Mouse (Mus musculus): ENCODE measurements at regions not wholly inside any gene's neighbourhood (a gene's known extent, or its start where the extent isn't known, plus 50 kb on each side); places are given as distances from the start of the nearest gene placed in this dataset.
A peak's percentile ranks its signal among the peaks of the same experiment; 100 is the strongest.

- H3K9me3 ChIP-seq (ENCODE audit: control insufficient read depth, low read length), result no peaks in the 10 kb centered on the region
- H3K4me2 ChIP-seq (ENCODE audit: low read length), result no peak overlapping the region
- no peak overlapping the region for H3K27ac ChIP-seq (replicated peaks; ENCODE audit: low read depth, low read length)
- WGBS, result 53% methylated on average over 1 of the region's 1 CpGs
- no peaks in the 10 kb centered on the region for H3K4me1 ChIP-seq (ENCODE audit: control insufficient read depth, insufficient read depth, low read length)
- no peak overlapping the region for H3K4me3 ChIP-seq (replicated peaks; ENCODE audit: low read depth, low read length)
- no peak for ATAC-seq (ENCODE audit: low FRiP score, low TSS enrichment)
- no peaks in the 10 kb centered on the region for H3K36me3 ChIP-seq (ENCODE audit: control insufficient read depth, insufficient read depth, low read length)
- no peaks in the 10 kb centered on the region for H3K27me3 ChIP-seq (ENCODE audit: control insufficient read depth, insufficient read depth, low read length)
- H3K9ac ChIP-seq (replicated peaks; ENCODE audit: low read length), result no peak overlapping the region
- no peak for DNase-seq
These were observed 395.3 kb downstream of the Ccdc50 start for GRCm38 (mm10) chr16:27783978-27784377.

DNA sequence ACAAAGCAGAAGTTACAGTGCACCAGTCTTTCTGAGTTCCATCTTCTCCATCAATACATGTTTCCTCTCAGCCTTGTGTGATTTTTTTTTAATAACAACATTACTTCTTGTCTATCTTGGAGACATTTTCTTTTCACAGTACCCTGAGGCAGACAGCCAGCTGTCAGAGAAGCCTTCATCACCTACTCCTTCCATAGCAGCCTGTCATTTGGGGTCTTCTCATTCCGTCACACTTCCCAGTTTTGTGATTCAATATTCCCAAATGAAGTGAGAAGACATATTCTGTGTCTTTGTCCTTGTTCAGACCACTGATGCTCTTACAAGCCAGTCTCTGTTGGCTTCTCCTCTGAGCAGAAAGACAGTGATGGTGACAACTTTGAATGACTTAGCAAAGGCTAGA, 404.7 kb downstream of the Ccdc50 start:
- H3K27ac ChIP-seq (replicated peaks; ENCODE audit: low read depth, low read length), result no peak overlapping the region
- WGBS, result 85% methylated on average over 1 of the region's 1 CpGs

DNA sequence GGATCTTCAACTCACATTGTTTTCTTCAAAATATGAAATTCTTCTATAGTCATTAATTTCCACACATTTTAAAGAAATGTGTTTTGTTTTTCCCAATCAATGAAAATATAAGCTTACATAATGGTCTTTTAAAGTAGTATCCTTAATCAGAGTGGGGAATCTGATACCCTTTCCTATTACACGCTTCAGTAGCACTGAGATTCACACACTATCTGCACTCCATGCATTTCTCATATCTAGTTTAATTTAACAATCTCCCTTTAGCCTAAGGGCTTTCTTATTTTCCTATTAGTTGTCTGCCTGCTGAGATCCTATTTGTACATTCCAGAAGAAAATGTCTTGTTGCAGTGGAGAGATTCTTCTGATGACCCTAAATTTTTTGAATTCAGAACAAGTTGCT, 406.2 kb downstream of the Ccdc50 start:
- no peak overlapping the region for H3K9ac ChIP-seq (replicated peaks; ENCODE audit: low read length)
- no peak overlapping the region for H3K27ac ChIP-seq (replicated peaks; ENCODE audit: low read depth, low read length)
- 78% methylated on average over 1 of the region's 1 CpGs for WGBS
- no peaks in the 10 kb centered on the region for H3K4me1 ChIP-seq (ENCODE audit: control insufficient read depth, insufficient read depth, low read length)
- DNase-seq (peak; percentile 8), ATAC-seq (ENCODE audit: low FRiP score, low TSS enrichment) (no peak)
- H3K27me3 ChIP-seq (ENCODE audit: control insufficient read depth, insufficient read depth, low read length), result no peaks in the 10 kb centered on the region
- H3K9me3 ChIP-seq (ENCODE audit: control insufficient read depth, low read length), result no peaks in the 10 kb centered on the region
- no peak overlapping the region for H3K4me3 ChIP-seq (replicated peaks; ENCODE audit: low read depth, low read length)
- no peaks in the 10 kb centered on the region for H3K36me3 ChIP-seq (ENCODE audit: control insufficient read depth, insufficient read depth, low read length)
- H3K4me2 ChIP-seq (ENCODE audit: low read length), result no peak overlapping the region

More for the DNA sequence above, 404.7 kb downstream of the Ccdc50 start:
- H3K4me2 ChIP-seq (ENCODE audit: low read length), result no peak overlapping the region
- no peaks in the 10 kb centered on the region for H3K27me3 ChIP-seq (ENCODE audit: control insufficient read depth, insufficient read depth, low read length)
- H3K9me3 ChIP-seq (ENCODE audit: control insufficient read depth, low read length), result no peaks in the 10 kb centered on the region
- no peak overlapping the region for H3K9ac ChIP-seq (replicated peaks; ENCODE audit: low read length)
- no peak for DNase-seq
- no peak overlapping the region for H3K4me3 ChIP-seq (replicated peaks; ENCODE audit: low read depth, low read length)
- no peaks in the 10 kb centered on the region for H3K4me1 ChIP-seq (ENCODE audit: control insufficient read depth, insufficient read depth, low read length)
- H3K36me3 ChIP-seq (ENCODE audit: control insufficient read depth, insufficient read depth, low read length), result no peaks in the 10 kb centered on the region
- no peak for ATAC-seq (ENCODE audit: low FRiP score, low TSS enrichment)

DNA sequence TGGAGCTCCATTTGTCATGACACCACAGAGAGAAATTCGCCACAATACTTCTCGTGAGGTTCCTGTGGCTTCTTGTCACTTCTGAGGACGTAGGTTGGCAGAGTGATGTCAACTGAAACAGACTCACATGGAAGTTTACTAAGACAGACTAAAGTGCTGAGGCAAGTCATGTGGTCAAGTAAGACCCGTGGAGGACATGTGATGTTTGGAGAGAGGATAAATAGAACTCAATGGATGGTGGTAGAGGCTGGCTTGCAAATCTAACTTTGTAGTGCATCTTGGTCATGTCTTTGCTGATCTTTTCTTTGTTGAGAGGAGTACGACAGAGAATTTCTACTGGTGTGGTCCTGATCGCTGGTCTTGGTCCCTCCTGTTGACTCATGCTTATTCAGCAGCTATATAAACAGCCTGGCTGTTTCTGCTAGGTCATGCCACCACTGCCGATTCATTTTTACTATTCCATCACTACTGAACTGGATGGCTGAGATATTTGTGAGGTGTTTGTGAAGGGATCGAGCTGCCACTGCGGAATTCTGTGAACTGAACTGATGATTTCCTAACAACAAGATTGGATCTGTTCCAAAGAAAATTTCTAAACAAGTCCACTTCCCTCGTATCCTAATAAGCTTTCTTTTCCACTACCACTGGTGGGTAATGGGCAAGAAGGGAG, 407.6 kb downstream of the Ccdc50 start:
- no peak for ATAC-seq (ENCODE audit: low FRiP score, low TSS enrichment)

GRCm38 (mm10) chr16:27814476-27814875, 425.8 kb downstream of the Ccdc50 start:
- no peak for ATAC-seq (ENCODE audit: low FRiP score, low TSS enrichment)
- DNase-seq, result peak; percentile 53

More for the DNA sequence above, 407.6 kb downstream of the Ccdc50 start:
- DNase-seq, result no peak
- 92% methylated on average over 10 of the region's 10 CpGs for WGBS
- H3K9ac ChIP-seq (replicated peaks; ENCODE audit: low read length), result no peak overlapping the region
- no peaks in the 10 kb centered on the region for H3K9me3 ChIP-seq (ENCODE audit: control insufficient read depth, low read length)
- H3K36me3 ChIP-seq (ENCODE audit: control insufficient read depth, insufficient read depth, low read length), result no peaks in the 10 kb centered on the region
- no peaks in the 10 kb centered on the region for H3K4me1 ChIP-seq (ENCODE audit: control insufficient read depth, insufficient read depth, low read length)
- H3K27me3 ChIP-seq (ENCODE audit: control insufficient read depth, insufficient read depth, low read length), result no peaks in the 10 kb centered on the region
- no peak overlapping the region for H3K4me3 ChIP-seq (replicated peaks; ENCODE audit: low read depth, low read length)
- no peak overlapping the region for H3K27ac ChIP-seq (replicated peaks; ENCODE audit: low read depth, low read length)
- H3K4me2 ChIP-seq (ENCODE audit: low read length), result no peak overlapping the region

More at GRCm38 (mm10) chr16:27814476-27814875, 425.8 kb downstream of the Ccdc50 start:
- no peaks in the 10 kb centered on the region for H3K9me3 ChIP-seq (ENCODE audit: control insufficient read depth, low read length)
- H3K27ac ChIP-seq (replicated peaks; ENCODE audit: low read depth, low read length), result no peak overlapping the region
- 76% methylated on average over 1 of the region's 1 CpGs for WGBS
- H3K36me3 ChIP-seq (ENCODE audit: control insufficient read depth, insufficient read depth, low read length), result no peaks in the 10 kb centered on the region
- no peaks in the 10 kb centered on the region for H3K27me3 ChIP-seq (ENCODE audit: control insufficient read depth, insufficient read depth, low read length)
- H3K9ac ChIP-seq (replicated peaks; ENCODE audit: low read length), result no peak overlapping the region
- H3K4me3 ChIP-seq (replicated peaks; ENCODE audit: low read depth, low read length), result no peak overlapping the region
- no peaks in the 10 kb centered on the region for H3K4me1 ChIP-seq (ENCODE audit: control insufficient read depth, insufficient read depth, low read length)
- no peak overlapping the region for H3K4me2 ChIP-seq (ENCODE audit: low read length)

Measured in midbrain, embryonic 14.5 days (tissue).